In genomic region chr13:56702469-56703221, GRCm38 (mm10) we compare ENCODE assay signal across 8 mouse cellular contexts. TPM values are rescaled to one million over a fixed set of nuclear protein-coding genes. Genes with fewer than 3 reads are reported as not detected.
A peak's percentile ranks its signal among the peaks of the same experiment; 100 is the strongest.
DNase-seq lines count a peak whose midpoint lies in the region; ATAC-seq lines count a peak whose summit lies in the region.

TSS of gene Smad5 (plus strand) at chr13:56703010.

- H3K27me3 ChIP-seq in embryonic facial prominence, embryonic 13.5 days, result no peaks in the 10 kb centered on the region
- no peaks in the 10 kb centered on the region for H3K27me3 ChIP-seq in kidney, embryonic 14.5 days (ENCODE audit: control insufficient read depth, insufficient read depth, low read length)

- ATAC-seq in embryonic facial prominence, embryonic 13.5 days (ENCODE audit: insufficient number of reproducible peaks, insufficient read depth, low FRiP score, low TSS enrichment, low read depth), result peak; percentile 86
- peak; percentile 80 for ATAC-seq in kidney, embryonic 14.5 days (ENCODE audit: low FRiP score, low TSS enrichment)

- peak within 1 kb of the TSS; percentile 80 for H3K4me2 ChIP-seq in embryonic facial prominence, embryonic 13.5 days
- H3K4me2 ChIP-seq in kidney, embryonic 14.5 days (replicated peaks; ENCODE audit: low read depth, low read length), result peak within 1 kb of the TSS; percentile 83

- WGBS in embryonic facial prominence, embryonic 13.5 days, result 2% methylated on average over 51 of the region's 62 CpGs
- 2% methylated on average over 58 of the region's 62 CpGs for WGBS in kidney, embryonic 14.5 days

- H3K9me3 ChIP-seq in embryonic facial prominence, embryonic 13.5 days, result no peaks in the 10 kb centered on the region
- H3K9me3 ChIP-seq in kidney, embryonic 14.5 days (ENCODE audit: control insufficient read depth, low read length), result 0 out of 2 replicates have a peak, but pooled peaks cover 2% of the 10 kb centered on the region

- peak within 1 kb of the TSS; percentile 98 for H3K27ac ChIP-seq in embryonic facial prominence, embryonic 13.5 days
- H3K27ac ChIP-seq in kidney, embryonic 14.5 days (ENCODE audit: low read depth, low read length), result peak within 1 kb of the TSS; percentile 98

- H3K4me3 ChIP-seq in embryonic facial prominence, embryonic 13.5 days, result peak within 1 kb of the TSS; percentile 74
- peak within 1 kb of the TSS; percentile 79 for H3K4me3 ChIP-seq in kidney, embryonic 14.5 days (ENCODE audit: low read length)

- peaks cover 54% of the 10 kb centered on the region for H3K4me1 ChIP-seq in embryonic facial prominence, embryonic 13.5 days
- peaks cover 30% of the 10 kb centered on the region for H3K4me1 ChIP-seq in kidney, embryonic 14.5 days (ENCODE audit: control insufficient read depth, insufficient read depth, low read length)

- peak within 1 kb of the TSS; percentile 99 for H3K9ac ChIP-seq in embryonic facial prominence, embryonic 13.5 days
- peak within 1 kb of the TSS; percentile 98 for H3K9ac ChIP-seq in kidney, embryonic 14.5 days (ENCODE audit: low read depth, low read length)

- peaks cover 6% of the 10 kb centered on the region for H3K36me3 ChIP-seq in embryonic facial prominence, embryonic 13.5 days
- peaks cover 13% of the 10 kb centered on the region for H3K36me3 ChIP-seq in kidney, embryonic 14.5 days (ENCODE audit: control insufficient read depth, insufficient read depth, low read length)

- DNase-seq in A20 (ENCODE audit: low read depth, low spot score), result peak; percentile 95
- peak; percentile 91 to 94 for DNase-seq in adrenal gland, postnatal 36 days
- DNase-seq in heart, adult 9 months (ENCODE audit: low spot score in 2 of 2), result peak; percentile 88
- peak; percentile 86 for DNase-seq in liver
- peak; percentile 27 to 65 for DNase-seq in monocyte, adult 2 months (ENCODE audit: low read depth in 1 of 2, low spot score in 2 of 2)
- DNase-seq in spleen, postnatal 36 days (ENCODE audit: low spot score in 2 of 2), result peak; percentile 76 to 78

RNA-seq across cellular contexts. Expression of gene Smad5, which starts in this region (rescaled TPM):
- 10 to 100 TPM; 57.2 to 59.9 TPM for total RNA-seq in adrenal gland, postnatal 36 days (2021)
- 39.5 and 44.7 TPM in 2 replicates for polyA plus RNA-seq in embryonic facial prominence, embryonic 13.5 days (2015; fragmentation: Nextera tagmentation; extraction: Ambion mirVana)
- polyA plus RNA-seq in kidney, embryonic 14.5 days (2014; fragmentation: Nextera tagmentation; extraction: Ambion mirVana), result 32.9 and 62.2 TPM in 2 replicates

Comparison
In these comparisons a context has a peak if more than half of its experiments do, and no peak if none do; other contexts are left out.
1. Peak in every context shown above with its lines: DNase-seq, ATAC-seq, H3K4me3 ChIP-seq and H3K27ac ChIP-seq.